Mouse (Mus musculus): Measurements from ENCODE around the gene Fyb. TPM values are rescaled to one million over a fixed set of nuclear protein-coding genes. Genes with fewer than 3 reads are reported as not detected.

Gene Fyb
- polyA plus RNA-seq, 1 experiment = 190 TPM

DNA sequence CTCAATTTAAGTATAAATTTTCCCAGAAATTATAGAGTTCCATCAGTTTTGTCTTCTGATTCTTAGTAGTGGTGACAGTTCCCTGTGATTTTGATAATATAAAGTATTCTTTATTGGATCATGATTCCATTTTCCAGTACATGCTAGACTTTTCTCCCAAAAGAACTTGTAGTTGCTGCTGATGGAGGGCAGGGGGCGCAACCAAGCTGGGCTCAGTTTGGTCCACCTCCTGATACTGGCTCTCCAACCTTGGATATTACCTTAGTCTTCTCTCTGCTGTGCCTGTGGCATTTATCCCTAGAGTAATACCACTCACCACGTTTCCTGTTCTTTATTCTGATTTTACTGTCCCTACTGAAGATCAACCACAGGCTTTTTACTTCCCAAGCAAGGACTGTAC lies 179.5 kb downstream of the Fyb start:
- TF ChIP-seq MAX (IDR thresholded peaks at IDR 0.05) = no peak
- TF ChIP-seq CTCF (IDR thresholded peaks at IDR 0.05; ENCODE audit: control insufficient read depth, insufficient read depth, insufficient read length) = peak; percentile 25
- no peak overlapping the region for H3ac ChIP-seq (ENCODE audit: control insufficient read depth, insufficient read length, low read depth)
- no peaks in the 10 kb centered on the region for H3K27me3 ChIP-seq (ENCODE audit: control insufficient read depth, insufficient read depth, insufficient read length)
- no peaks in the 10 kb centered on the region for H3K79me2 ChIP-seq (ENCODE audit: control insufficient read depth, insufficient read depth)
- H3K36me3 ChIP-seq (ENCODE audit: control insufficient read depth, insufficient read depth) = no peaks in the 10 kb centered on the region
- H3K4me3 ChIP-seq (ENCODE audit: insufficient read depth, poor library complexity, severe bottlenecking) = no peak overlapping the region
- H3K79me3 ChIP-seq (ENCODE audit: low read depth) = no peaks in the 10 kb centered on the region

DNA sequence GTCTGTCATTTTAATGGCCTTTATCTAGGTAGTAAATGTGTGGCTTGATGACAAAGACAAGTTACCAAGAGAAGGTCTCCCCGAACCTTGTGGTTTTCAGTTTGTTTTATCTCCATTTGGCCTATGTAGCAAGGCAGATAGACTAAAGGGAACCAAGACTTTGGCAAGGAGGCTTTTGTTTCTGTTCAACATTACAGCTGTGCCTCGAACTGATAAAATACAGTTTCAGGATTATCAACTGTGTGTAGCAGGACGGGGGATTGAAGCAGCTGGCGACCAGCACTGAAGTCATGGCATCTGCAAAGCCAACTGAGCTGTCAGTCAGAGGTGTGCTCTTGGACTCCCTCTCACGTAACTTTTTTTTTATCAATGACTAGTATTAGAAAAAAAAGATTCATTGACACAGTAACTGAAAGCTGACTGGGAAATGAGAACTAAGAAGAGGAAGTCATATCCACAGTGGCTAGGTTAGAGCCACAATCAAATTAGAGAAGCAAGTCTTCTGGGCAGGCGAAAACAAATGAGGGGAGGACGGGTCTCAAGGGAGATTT lies 182.8 kb downstream of the Fyb start:
- H3K4me3 ChIP-seq (ENCODE audit: insufficient read depth, poor library complexity, severe bottlenecking) = no peak overlapping the region
- H3ac ChIP-seq (ENCODE audit: control insufficient read depth, insufficient read length, low read depth) = no peak overlapping the region
- no peaks in the 10 kb centered on the region for H3K27me3 ChIP-seq (ENCODE audit: control insufficient read depth, insufficient read depth, insufficient read length)
- peaks cover 4% of the 10 kb centered on the region for H3K36me3 ChIP-seq (ENCODE audit: control insufficient read depth, insufficient read depth)
- TF ChIP-seq FOSL1 (IDR thresholded peaks at IDR 0.05; ENCODE audit: insufficient read depth, low read length, poor library complexity, severe bottlenecking) (no peak), MYOD1 (IDR thresholded peaks at IDR 0.05; ENCODE audit: control insufficient read depth, insufficient read length, low read depth) (peak; percentile 20)
- peaks cover 13% of the 10 kb centered on the region for H3K79me3 ChIP-seq (ENCODE audit: low read depth)
- peaks cover 23% of the 10 kb centered on the region for H3K79me2 ChIP-seq (ENCODE audit: control insufficient read depth, insufficient read depth)

DNA sequence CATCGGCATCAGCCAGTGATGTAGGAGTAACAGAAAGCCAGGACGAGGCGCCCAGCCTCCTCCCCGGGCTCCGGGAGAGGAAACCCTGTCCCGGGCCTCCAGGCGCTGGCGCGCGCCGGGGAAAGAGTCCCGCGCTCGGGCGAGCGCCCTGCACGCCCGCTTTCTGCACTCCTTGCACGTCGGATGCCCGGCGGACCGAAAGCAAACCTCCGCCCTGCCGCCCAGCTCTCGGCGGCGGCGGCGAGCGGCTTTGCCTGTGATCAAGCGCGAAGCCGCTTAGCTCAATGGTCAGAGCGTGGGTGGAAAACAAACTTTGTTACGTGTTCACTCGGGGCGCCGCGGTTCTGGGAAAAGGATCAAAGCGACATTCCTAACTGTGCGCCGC lies 184.9 kb downstream of the Fyb start:
- H3K4me3 ChIP-seq (ENCODE audit: insufficient read depth, poor library complexity, severe bottlenecking) = peak overlapping the region; percentile 88
- TF ChIP-seq MAX (IDR thresholded peaks at IDR 0.05) (peak; percentile 11), FOSL1 (IDR thresholded peaks at IDR 0.05; ENCODE audit: insufficient read depth, low read length, poor library complexity, severe bottlenecking) (no peak)
- H3K79me2 ChIP-seq (ENCODE audit: control insufficient read depth, insufficient read depth) = peaks cover 44% of the 10 kb centered on the region
- peaks cover 7% of the 10 kb centered on the region for H3K36me3 ChIP-seq (ENCODE audit: control insufficient read depth, insufficient read depth)
- no peaks in the 10 kb centered on the region for H3K27me3 ChIP-seq (ENCODE audit: control insufficient read depth, insufficient read depth, insufficient read length)
- peaks cover 34% of the 10 kb centered on the region for H3K79me3 ChIP-seq (ENCODE audit: low read depth)
- peak overlapping the region; percentile 77 for H3ac ChIP-seq (ENCODE audit: control insufficient read depth, insufficient read length, low read depth)

DNA sequence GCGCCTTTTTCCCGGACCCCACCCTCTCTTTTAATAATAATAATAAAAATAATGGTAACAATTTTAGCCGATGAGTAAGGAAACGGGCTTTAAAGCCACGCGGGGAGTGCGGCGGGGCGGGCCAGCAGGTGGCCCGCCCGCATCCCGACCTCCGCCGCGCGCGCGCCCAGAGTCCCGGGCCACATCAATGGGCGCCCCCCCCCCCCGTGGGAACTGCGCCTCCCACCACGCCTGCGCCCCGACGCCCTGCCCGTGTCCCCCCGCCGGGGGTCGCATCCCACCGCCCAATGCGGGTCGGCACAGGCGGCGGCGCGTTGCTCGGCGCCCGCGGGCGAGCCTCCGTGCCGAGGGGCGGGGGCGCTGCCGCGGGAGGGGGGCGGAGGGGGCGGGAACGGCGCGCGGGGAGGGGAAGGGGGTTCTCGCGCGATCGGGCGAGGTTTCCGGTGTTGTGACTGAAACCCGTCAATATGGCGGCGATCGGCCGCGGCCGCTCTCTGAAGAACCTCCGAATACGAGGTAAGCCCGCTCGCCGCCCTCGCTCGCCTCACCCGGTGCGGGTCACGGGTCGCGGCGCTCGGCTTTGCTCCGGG lies 185.4 kb downstream of the Fyb start, which contains the start of gene Rictor:
Gene Rictor (plus strand): TSS at position 444 of the 590 bp plus-strand sequence.
- peaks cover 7% of the 10 kb centered on the region for H3K36me3 ChIP-seq (ENCODE audit: control insufficient read depth, insufficient read depth)
- TF ChIP-seq MAX (IDR thresholded peaks at IDR 0.05) = no peak
- H3K27me3 ChIP-seq (ENCODE audit: control insufficient read depth, insufficient read depth, insufficient read length) = no peaks in the 10 kb centered on the region
- peak within 1 kb of the TSS; percentile 95 for H3ac ChIP-seq (ENCODE audit: control insufficient read depth, insufficient read length, low read depth)
- H3K79me3 ChIP-seq (ENCODE audit: low read depth) = peaks cover 39% of the 10 kb centered on the region
- H3K79me2 ChIP-seq (ENCODE audit: control insufficient read depth, insufficient read depth) = peaks cover 49% of the 10 kb centered on the region
- H3K4me3 ChIP-seq (ENCODE audit: insufficient read depth, poor library complexity, severe bottlenecking) = peak within 1 kb of the TSS; percentile 88

DNA sequence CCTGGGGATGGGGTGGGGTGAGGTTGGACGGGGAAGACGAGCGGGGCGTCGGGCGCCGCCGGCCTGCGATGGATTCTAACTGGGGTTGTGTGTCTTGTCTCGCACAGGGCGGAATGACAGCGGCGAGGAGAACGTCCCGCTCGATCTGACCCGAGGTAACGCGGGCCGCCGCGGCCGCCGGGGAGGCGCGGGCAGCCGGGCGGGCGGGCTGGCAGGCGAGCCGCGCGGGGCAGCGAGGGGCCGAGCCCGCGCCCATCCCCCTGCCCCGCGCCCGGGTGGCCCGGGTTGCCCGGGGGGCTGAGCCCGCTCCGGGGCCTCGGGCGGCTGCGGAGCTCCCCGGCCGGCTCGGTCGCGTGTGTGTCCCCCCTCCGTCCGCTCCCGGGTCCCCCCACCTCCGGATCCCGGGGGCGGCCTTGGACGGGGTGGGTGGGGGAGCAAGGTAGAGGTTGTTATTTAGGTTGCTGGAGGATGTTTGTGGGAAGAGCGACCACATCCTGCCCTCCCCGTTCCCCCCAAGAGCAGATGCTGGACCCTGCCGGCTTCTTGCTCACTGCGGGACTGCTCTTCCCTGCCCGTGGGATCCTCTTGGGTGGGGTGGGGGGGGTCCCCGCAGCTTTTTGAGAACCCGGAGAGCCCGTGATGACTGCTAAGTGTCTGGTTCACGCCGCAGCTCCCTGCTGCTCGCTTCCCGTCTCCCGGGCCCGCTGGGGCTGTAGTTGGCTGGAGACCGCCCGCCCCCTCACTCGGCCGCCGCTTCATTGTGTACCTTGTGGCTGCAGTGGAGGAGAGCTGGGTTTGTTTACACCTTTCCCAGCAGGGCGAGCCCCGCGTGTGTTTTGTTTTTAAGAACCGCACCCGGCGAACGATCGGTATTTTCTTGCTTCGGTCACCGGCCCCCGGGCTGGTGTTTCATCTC lies 186.1 kb downstream of the Fyb start:
- no peak for TF ChIP-seq FOSL1 (IDR thresholded peaks at IDR 0.05; ENCODE audit: insufficient read depth, low read length, poor library complexity, severe bottlenecking)
- no peak for TF ChIP-seq MYOG (IDR thresholded peaks at IDR 0.05; ENCODE audit: control insufficient read depth, extremely low read depth, insufficient read length)
- no peak for TF ChIP-seq CEBPB (IDR thresholded peaks at IDR 0.05; ENCODE audit: low read depth)
- TF ChIP-seq USF1 (IDR thresholded peaks at IDR 0.05; ENCODE audit: low read depth) = no peak
- TF ChIP-seq MYOD1 (IDR thresholded peaks at IDR 0.05; ENCODE audit: control insufficient read depth, insufficient read length, low read depth) = no peak
- TF ChIP-seq MAX (IDR thresholded peaks at IDR 0.05) = no peak
- TF ChIP-seq CTCF (IDR thresholded peaks at IDR 0.05; ENCODE audit: control insufficient read depth, insufficient read depth, insufficient read length) = no peak
- no peaks in the 10 kb centered on the region for H3K27me3 ChIP-seq (ENCODE audit: control insufficient read depth, insufficient read depth, insufficient read length)
- H3K36me3 ChIP-seq (ENCODE audit: control insufficient read depth, insufficient read depth) = peaks cover 7% of the 10 kb centered on the region
- peaks cover 47% of the 10 kb centered on the region for H3K79me3 ChIP-seq (ENCODE audit: low read depth)
- H3ac ChIP-seq (ENCODE audit: control insufficient read depth, insufficient read length, low read depth) = peak overlapping the region; percentile 95
- peak overlapping the region; percentile 88 for H3K4me3 ChIP-seq (ENCODE audit: insufficient read depth, poor library complexity, severe bottlenecking)
- H3K79me2 ChIP-seq (ENCODE audit: control insufficient read depth, insufficient read depth) = peaks cover 56% of the 10 kb centered on the region

DNA sequence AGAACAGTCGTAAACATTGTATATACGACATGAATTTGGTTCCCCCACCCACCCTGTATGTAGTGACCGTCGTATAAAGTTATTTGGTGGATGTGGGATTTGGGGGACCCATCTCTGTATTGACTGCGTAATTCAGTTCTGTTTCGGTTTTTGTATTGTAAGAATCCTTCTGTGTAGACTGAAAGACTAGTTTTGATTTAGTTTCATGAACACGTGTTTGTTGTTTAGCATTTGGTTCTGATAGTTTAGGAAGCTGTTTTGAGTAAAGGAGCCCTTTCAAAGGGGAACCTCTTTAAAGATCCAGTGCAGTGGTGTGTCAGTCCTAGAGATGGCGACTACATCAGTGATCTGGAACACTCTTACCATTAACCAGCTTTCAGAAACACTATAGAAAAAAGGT lies 187.0 kb downstream of the Fyb start:
- no peak overlapping the region for H3K4me3 ChIP-seq (ENCODE audit: insufficient read depth, poor library complexity, severe bottlenecking)
- peaks cover 7% of the 10 kb centered on the region for H3K36me3 ChIP-seq (ENCODE audit: control insufficient read depth, insufficient read depth)
- no peaks in the 10 kb centered on the region for H3K27me3 ChIP-seq (ENCODE audit: control insufficient read depth, insufficient read depth, insufficient read length)
- peaks cover 55% of the 10 kb centered on the region for H3K79me3 ChIP-seq (ENCODE audit: low read depth)
- H3K79me2 ChIP-seq (ENCODE audit: control insufficient read depth, insufficient read depth) = peaks cover 65% of the 10 kb centered on the region
- H3ac ChIP-seq (ENCODE audit: control insufficient read depth, insufficient read length, low read depth) = no peak overlapping the region
- no peak for TF ChIP-seq MAX (IDR thresholded peaks at IDR 0.05)
- TF ChIP-seq FOSL1 (IDR thresholded peaks at IDR 0.05; ENCODE audit: insufficient read depth, low read length, poor library complexity, severe bottlenecking) = no peak
- no peak for TF ChIP-seq USF1 (IDR thresholded peaks at IDR 0.05; ENCODE audit: low read depth)
- TF ChIP-seq MYOG (IDR thresholded peaks at IDR 0.05; ENCODE audit: control insufficient read depth, extremely low read depth, insufficient read length) = no peak
- TF ChIP-seq MYOD1 (IDR thresholded peaks at IDR 0.05; ENCODE audit: control insufficient read depth, insufficient read length, low read depth) = no peak
- no peak for TF ChIP-seq CTCF (IDR thresholded peaks at IDR 0.05; ENCODE audit: control insufficient read depth, insufficient read depth, insufficient read length)
- no peak for TF ChIP-seq CEBPB (IDR thresholded peaks at IDR 0.05; ENCODE audit: low read depth)
